Mouse (Mus musculus) embryonic facial prominence, embryonic 13.5 days (tissue): ENCODE measurements at regions not wholly inside any gene's neighbourhood (a gene's known extent, or its start where the extent isn't known, plus 50 kb on each side); places are given as distances from the start of the nearest gene placed in this dataset.

Experiments used
- ATAC-seq: fragments of 200-750 bp; cut with Nextera tagmentation; 2 replicates; pipeline ENCODE4 v1.8.0; 2017; ENCODE audit warnings: low read depth; ENCODE audit not compliant: insufficient number of reproducible peaks, insufficient read depth, low FRiP score, low TSS enrichment
- H3K27ac ChIP-seq: fragments of 300-500 bp; sonication (generic); 2 replicates; pipeline ENCODE4 v1.5.1; 2015; ENCODE audit warnings: moderate library complexity, mild to moderate bottlenecking, inconsistent platforms
- H3K27me3 ChIP-seq: fragments of 300-500 bp; sonication (generic); 2 replicates; pipeline ENCODE4 v1.6.1; 2015; ENCODE audit warnings: mild to moderate bottlenecking, inconsistent platforms
- H3K36me3 ChIP-seq: fragments of 300-500 bp; sonication (generic); 2 replicates; pipeline ENCODE4 v1.6.1; 2015; ENCODE audit warnings: mild to moderate bottlenecking, inconsistent platforms
- H3K4me1 ChIP-seq: fragments of 300-500 bp; sonication (generic); 2 replicates; pipeline ENCODE4 v1.6.1; 2015; ENCODE audit warnings: inconsistent platforms
- H3K4me2 ChIP-seq: fragments of 300-500 bp; sonication (generic); 2 replicates; pipeline ENCODE4 v1.6.1; 2015; ENCODE audit warnings: moderate library complexity, mild to moderate bottlenecking, inconsistent platforms
- H3K4me3 ChIP-seq: fragments of 300-500 bp; sonication (generic); 2 replicates; pipeline ENCODE4 v1.5.1; 2015; ENCODE audit warnings: mild to moderate bottlenecking, inconsistent platforms
- H3K9ac ChIP-seq: fragments of 300-500 bp; sonication (generic); 2 replicates; pipeline ENCODE4 v1.6.1; 2015; ENCODE audit warnings: mild to moderate bottlenecking, inconsistent platforms
- H3K9me3 ChIP-seq: fragments of 300-500 bp; sonication (generic); 2 replicates; pipeline ENCODE4 v1.6.1; 2016; ENCODE audit warnings: inconsistent platforms
- WGBS: fragments of 180-500 bp; shearing (Covaris S2); methylation state at CpG from one replicate; pipeline ENCODE4 v1.1.7; 2015; ENCODE audit warnings: mixed read lengths; 5-methylcytosine and 5-hydroxymethylcytosine counted together

DNA sequence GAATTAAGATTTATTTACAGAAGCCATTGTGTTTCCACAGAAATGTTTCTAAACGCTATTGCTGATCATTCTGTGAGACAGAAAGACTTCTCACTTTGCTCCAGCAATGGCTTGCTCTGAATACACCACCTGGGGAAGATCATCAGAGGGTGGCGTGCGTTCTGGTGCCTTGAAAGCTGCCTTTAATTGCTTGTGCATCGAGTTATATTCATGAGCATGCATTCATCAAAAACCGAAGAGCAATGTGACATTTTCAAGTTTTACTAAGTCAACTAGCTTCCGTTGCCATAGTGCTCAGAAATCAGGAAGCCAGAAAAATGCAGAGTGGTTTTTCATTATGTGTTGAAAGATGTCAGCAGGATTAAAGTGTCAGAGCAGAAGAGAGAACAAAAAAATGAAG, 85.0 kb upstream of the Pcdh18 start:
- no peak overlapping the region for H3K4me2 ChIP-seq
- no peak overlapping the region for H3K9ac ChIP-seq
- no peaks in the 10 kb centered on the region for H3K4me1 ChIP-seq
- no peaks in the 10 kb centered on the region for H3K9me3 ChIP-seq
- WGBS, result 61% methylated on average over 6 of the region's 6 CpGs
- ATAC-seq, result no peak
- no peak overlapping the region for H3K27ac ChIP-seq
- H3K27me3 ChIP-seq, result no peaks in the 10 kb centered on the region
- H3K36me3 ChIP-seq, result no peaks in the 10 kb centered on the region
- no peak overlapping the region for H3K4me3 ChIP-seq

DNA sequence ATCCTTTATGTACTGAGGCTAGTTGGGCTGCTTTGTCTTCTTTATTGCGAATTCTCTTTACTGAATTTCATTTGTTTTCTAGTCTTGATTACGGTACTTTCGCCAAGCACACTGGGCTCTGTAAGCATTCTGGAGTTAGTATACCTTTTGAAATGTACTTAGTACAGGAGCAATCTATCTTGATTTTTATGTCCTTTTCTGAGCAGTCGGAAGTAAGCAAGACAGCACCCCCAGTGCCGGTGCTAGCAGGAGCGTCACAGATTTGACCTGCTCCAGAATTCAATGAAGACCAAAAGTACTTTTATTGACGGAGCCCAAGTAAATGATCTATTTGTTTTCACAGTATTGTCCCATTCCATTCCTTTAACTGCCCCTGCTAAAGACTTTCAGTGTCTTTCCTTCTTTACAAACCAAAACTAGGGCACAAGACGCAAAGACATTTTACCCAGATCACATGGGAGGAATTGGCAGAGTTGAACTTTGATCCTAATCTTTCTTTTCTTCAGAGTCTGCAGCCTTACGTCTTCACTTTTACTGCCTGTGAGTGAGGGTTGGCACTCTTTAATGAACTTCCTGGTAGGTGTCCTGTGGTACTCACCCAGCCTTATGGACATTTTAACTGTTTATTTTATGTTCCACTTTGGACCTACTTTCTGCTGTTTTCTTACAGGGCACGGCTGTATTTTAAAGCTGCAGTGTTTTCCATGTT, 83.5 kb upstream of the Pcdh18 start:
- Histone ChIP-seq H3K4me3 (no peak overlapping the region), H3K4me1 (no peaks in the 10 kb centered on the region), H3K36me3 (no peaks in the 10 kb centered on the region), H3K4me2 (no peak overlapping the region), H3K9ac (no peak overlapping the region), H3K27me3 (no peaks in the 10 kb centered on the region), H3K27ac (no peak overlapping the region), H3K9me3 (no peaks in the 10 kb centered on the region)
- ATAC-seq, result no peak
- WGBS, result 81% methylated on average over 10 of the region's 10 CpGs

DNA sequence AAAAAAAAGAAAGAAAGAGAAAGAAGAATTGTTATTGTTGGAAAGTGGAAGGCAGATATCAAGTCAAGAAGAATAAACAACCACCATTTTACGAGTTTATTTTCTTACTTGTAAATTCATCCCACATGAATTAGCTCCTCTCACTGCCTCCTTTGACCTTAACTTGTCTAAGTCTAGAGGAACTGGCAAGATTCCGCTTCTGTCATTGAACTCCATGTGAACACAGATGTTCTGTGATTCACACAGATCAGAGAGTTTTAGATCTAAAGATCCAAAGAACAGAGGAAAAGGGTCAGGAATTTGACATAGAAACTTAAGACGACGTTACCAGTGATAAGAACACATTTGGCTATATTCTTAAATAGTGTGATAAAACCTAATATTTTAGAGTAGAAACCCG, 57.3 kb upstream of the Pcdh18 start:
- Histone ChIP-seq H3K9me3 (no peaks in the 10 kb centered on the region), H3K4me1 (peaks cover 3% of the 10 kb centered on the region; the same call in 1 of the 2 replicates), H3K27ac (no peak overlapping the region), H3K27me3 (no peaks in the 10 kb centered on the region), H3K9ac (no peak overlapping the region), H3K4me3 (no peak overlapping the region), H3K4me2 (no peak overlapping the region), H3K36me3 (no peaks in the 10 kb centered on the region)
- ATAC-seq, result no peak
- 66% methylated on average over 5 of the region's 5 CpGs for WGBS

- H3K27ac ChIP-seq, result peak overlapping the region; percentile 51; the same call in 1 of the 2 replicates
- ATAC-seq, result no peak
Measured at GRCm38 (mm10) chr3:49807721-49808120, 50.6 kb upstream of the Pcdh18 start.

GRCm38 (mm10) chr3:49807280-49807679, 50.2 kb upstream of the Pcdh18 start:
- 10% methylated on average over 1 of the region's 1 CpGs for WGBS
- Histone ChIP-seq H3K27me3 (no peaks in the 10 kb centered on the region), H3K9me3 (no peaks in the 10 kb centered on the region), H3K4me3 (no peak overlapping the region), H3K4me1 (peaks cover 14% of the 10 kb centered on the region), H3K9ac (no peak overlapping the region), H3K27ac (peak overlapping the region; percentile 48; the same call in 1 of the 2 replicates), H3K4me2 (no peak overlapping the region), H3K36me3 (no peaks in the 10 kb centered on the region)
- ATAC-seq, result no peak

More at GRCm38 (mm10) chr3:49807721-49808120, 50.6 kb upstream of the Pcdh18 start:
- 10% methylated on average over 5 of the region's 5 CpGs for WGBS
- H3K36me3 ChIP-seq, result no peaks in the 10 kb centered on the region
- no peak overlapping the region for H3K4me3 ChIP-seq
- no peak overlapping the region for H3K4me2 ChIP-seq
- H3K27me3 ChIP-seq, result no peaks in the 10 kb centered on the region
- H3K9me3 ChIP-seq, result no peaks in the 10 kb centered on the region
- no peak overlapping the region for H3K9ac ChIP-seq
- peaks cover 14% of the 10 kb centered on the region for H3K4me1 ChIP-seq
